Mouse (Mus musculus) lung, postnatal 0 days (tissue): ENCODE data around the gene Lrrc74a.
A peak's percentile ranks its signal among the peaks of the same experiment; 100 is the strongest.

Source experiments
- CTCF ChIP-seq: IDR thresholded peaks from 2 replicates; pipeline ENCODE4 v1.5.1; 2016; ENCODE audit warnings: antibody characterized with exemption, mild to moderate bottlenecking
- EP300 ChIP-seq: IDR thresholded peaks from 2 replicates; pipeline ENCODE4 v1.6.1; 2016; ENCODE audit warnings: antibody characterized with exemption, mild to moderate bottlenecking, control low read depth

DNA sequence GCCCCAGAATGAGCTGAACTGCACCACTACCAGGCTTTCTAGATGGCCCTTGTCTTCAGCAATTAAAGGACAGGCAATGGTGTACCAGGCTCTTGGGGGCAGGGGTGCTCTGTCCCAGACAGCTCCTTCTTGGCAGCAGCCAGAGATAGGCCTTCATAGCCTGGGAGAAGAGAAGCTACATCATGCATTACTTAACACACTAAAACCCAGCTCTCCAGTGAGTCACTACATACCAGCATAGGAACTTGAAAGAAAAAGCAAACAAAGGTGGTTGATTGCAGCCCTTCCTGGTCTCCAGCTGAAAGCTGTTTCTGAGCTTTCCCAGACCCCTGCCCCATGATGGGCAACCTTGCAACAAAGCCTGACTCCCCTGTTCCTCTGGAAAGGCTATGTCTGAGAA, 35.6 kb upstream of the Lrrc74a start:
- TF ChIP-seq CTCF (no peak), EP300 (peak; percentile 50; the same call in 1 of the 2 replicates)
